Mouse (Mus musculus) erythroblast, embryonic 14.5 days (primary cell): ENCODE results near the gene A930009A15Rik.

Experiments used
- GATA1 ChIP-seq: IDR thresholded peaks from 2 replicates; pipeline ENCODE4 v1.6.1; 2012; ENCODE audit warnings: low read length, inconsistent platforms, mixed read lengths
- TAL1 ChIP-seq: IDR thresholded peaks from 3 replicates; pipeline ENCODE4 v1.6.1; 2012; ENCODE audit warnings: low read length, inconsistent platforms, mixed read lengths

GRCm38 (mm10) chr10:115561136-115561880 is 8.5 kb upstream of the A930009A15Rik start:
- TF ChIP-seq GATA1 (no peak), TAL1 (no peak)
